Mouse (Mus musculus) layer of hippocampus, adult 11-12 months (tissue): ENCODE results near the gene Elovl5.

Experiments
- DNase-seq: peaks from one replicate; pipeline ENCODE4 v3.0.0; 2022; ENCODE audit warnings: low spot score

The Elovl5 gene

GRCm38 (mm10) chr9:78000586-78001500, 83.7 kb downstream of the Elovl5 start:
- DNase-seq, result no peak

GRCm38 (mm10) chr9:78003278-78003677, 86.1 kb downstream of the Elovl5 start:
- DNase-seq, result no peak

GRCm38 (mm10) chr9:78005481-78005880, 88.3 kb downstream of the Elovl5 start:
- no peak for DNase-seq

- DNase-seq, result peak; percentile 82
Observed at GRCm38 (mm10) chr9:78006209-78007001, 89.2 kb downstream of the Elovl5 start.

- DNase-seq, result no peak
Observed at GRCm38 (mm10) chr9:78009382-78009781, 92.2 kb downstream of the Elovl5 start.

GRCm38 (mm10) chr9:78010187-78010586, 93.0 kb downstream of the Elovl5 start:
- no peak for DNase-seq

- no peak for DNase-seq
Observed at GRCm38 (mm10) chr9:78010707-78011106, 93.5 kb downstream of the Elovl5 start.

- no peak for DNase-seq
Observed at GRCm38 (mm10) chr9:78012066-78012465, 94.9 kb downstream of the Elovl5 start.

- DNase-seq, result no peak
Observed at GRCm38 (mm10) chr9:78012681-78013080, 95.5 kb downstream of the Elovl5 start.

- DNase-seq, result no peak
Observed at GRCm38 (mm10) chr9:78013813-78014212, 96.6 kb downstream of the Elovl5 start.

GRCm38 (mm10) chr9:78015816-78016215, 98.7 kb downstream of the Elovl5 start:
- no peak for DNase-seq

- no peak for DNase-seq
Observed at GRCm38 (mm10) chr9:78016288-78016687, 99.1 kb downstream of the Elovl5 start.

- DNase-seq, result no peak
Observed at GRCm38 (mm10) chr9:78021256-78021655, 104.1 kb downstream of the Elovl5 start.

GRCm38 (mm10) chr9:78022187-78022945, 105.2 kb downstream of the Elovl5 start:
- DNase-seq, result peak; percentile 14

GRCm38 (mm10) chr9:78024823-78025222, 107.7 kb downstream of the Elovl5 start:
- DNase-seq, result peak; percentile 64

- no peak for DNase-seq
Observed at GRCm38 (mm10) chr9:78027099-78027498, 109.9 kb downstream of the Elovl5 start.

- no peak for DNase-seq
Observed at GRCm38 (mm10) chr9:78030835-78031456, 113.8 kb downstream of the Elovl5 start.

- DNase-seq, result no peak
Observed at GRCm38 (mm10) chr9:78032930-78033329, 115.8 kb downstream of the Elovl5 start.
